Mouse (Mus musculus) MEL (cell line): ENCODE data around the gene Npas3. TPM values are rescaled to one million over a fixed set of nuclear protein-coding genes. Genes with fewer than 3 reads are reported as not detected.

Experiments
- DNase-seq: peaks from one replicate; pipeline ENCODE4 v3.0.0; 2011; ENCODE audit warnings: low read depth, low spot score
- H3K27ac ChIP-seq: 2 replicates; pipeline ENCODE4 v1.5.1; 2012; ENCODE audit warnings: low read depth, mild to moderate bottlenecking, control low read depth, low read length, moderate library complexity; ENCODE audit not compliant: control insufficient read depth
- H3K27me3 ChIP-seq, 2 experiments: fragments of 150-350 bp in 1 of 2; sonication (generic) in 1 of 2; 2 replicates each; pipeline ENCODE4 v1.6.1; 2012; ENCODE audit warnings: low read length in 2 of 2, mild to moderate bottlenecking in 2 of 2, improper control_type of control experiment in 1 of 2, moderate library complexity in 1 of 2; ENCODE audit not compliant: insufficient read depth in 2 of 2, control insufficient read depth in 1 of 2
- H3K36me3 ChIP-seq, 2 experiments: 2 replicates each; pipeline ENCODE4 v1.6.1; 2012 to 2014; ENCODE audit warnings: low read length in 2 of 2, improper control_type of control experiment in 1 of 2, inconsistent platforms in 1 of 2, mild to moderate bottlenecking in 1 of 2; ENCODE audit not compliant: insufficient read depth in 2 of 2, control insufficient read depth in 1 of 2
- H3K4me1 ChIP-seq, 2 experiments: fragments of 150-350 bp in 1 of 2; sonication (generic) in 1 of 2; 2 replicates each; pipeline ENCODE4 v1.6.1; 2012; ENCODE audit warnings: low read length in 2 of 2, improper control_type of control experiment in 1 of 2, mild to moderate bottlenecking in 1 of 2; ENCODE audit not compliant: insufficient read depth in 2 of 2, control insufficient read depth in 1 of 2
- H3K4me3 ChIP-seq, 2 experiments: fragments of 150-350 bp in 1 of 2; sonication (generic) in 1 of 2; 2 replicates each; pipeline ENCODE4 v1.5.1; 2012; ENCODE audit warnings: low read depth in 2 of 2, low read length in 2 of 2, mild to moderate bottlenecking in 2 of 2, moderate library complexity in 2 of 2, control low read depth in 1 of 2, improper control_type of control experiment in 1 of 2; ENCODE audit not compliant: control insufficient read depth in 1 of 2, insufficient read depth in 1 of 2
- H3K79me2 ChIP-seq: 2 replicates; pipeline ENCODE4 v1.6.1; 2012; ENCODE audit warnings: mild to moderate bottlenecking, low read length, moderate library complexity; ENCODE audit not compliant: control insufficient read depth, poor library complexity, insufficient read depth
- H3K9ac ChIP-seq: 2 replicates; pipeline ENCODE4 v1.6.1; 2012; ENCODE audit warnings: low read depth, mild to moderate bottlenecking, control low read depth, low read length, moderate library complexity; ENCODE audit not compliant: control insufficient read depth, poor library complexity, severe bottlenecking
- H3K9me3 ChIP-seq: fragments of 150-350 bp; sonication (generic); replicated peaks from 2 replicates; pipeline ENCODE4 v1.6.1; 2012; ENCODE audit warnings: mild to moderate bottlenecking, low read length, improper control_type of control experiment, moderate library complexity; ENCODE audit not compliant: insufficient read depth
- E2F4 ChIP-seq: IDR thresholded peaks from 2 replicates; pipeline ENCODE4 v1.6.1; 2011; ENCODE audit warnings: low read depth, low read length, improper control_type of control experiment, borderline replicate concordance
- ETS1 ChIP-seq: IDR thresholded peaks from 2 replicates; pipeline ENCODE4 v1.6.1; 2012; ENCODE audit warnings: low read depth, mild to moderate bottlenecking, inconsistent platforms, low read length, improper control_type of control experiment, moderate library complexity
- GABPA ChIP-seq: IDR thresholded peaks from 2 replicates; pipeline ENCODE4 v1.6.1; 2012; ENCODE audit warnings: low read depth, mild to moderate bottlenecking, inconsistent platforms, low read length, improper control_type of control experiment, moderate library complexity
- HCFC1 ChIP-seq: IDR thresholded peaks from 2 replicates; pipeline ENCODE4 v1.6.1; 2012; ENCODE audit warnings: low read depth, mild to moderate bottlenecking, inconsistent platforms, low read length, improper control_type of control experiment, moderate library complexity
- KAT2A ChIP-seq: conservative IDR thresholded peaks from 2 replicates; pipeline ENCODE4 v1.6.1; 2012; ENCODE audit warnings: low read depth, low read length, improper control_type of control experiment, inconsistent platforms
- MAX ChIP-seq: IDR thresholded peaks from 2 replicates; pipeline ENCODE4 v1.6.1; 2011; ENCODE audit warnings: low read length, improper control_type of control experiment
- MAZ ChIP-seq: IDR thresholded peaks from 2 replicates; pipeline ENCODE4 v1.6.1; 2012; ENCODE audit warnings: low read depth, mild to moderate bottlenecking, inconsistent platforms, low read length, improper control_type of control experiment
- MYB ChIP-seq: IDR thresholded peaks from 2 replicates; pipeline ENCODE4 v1.6.1; 2011; ENCODE audit warnings: mild to moderate bottlenecking, low read depth, low read length, improper control_type of control experiment
- NRF1 ChIP-seq: IDR thresholded peaks from 2 replicates; pipeline ENCODE4 v1.6.1; 2014; ENCODE audit warnings: low read depth, mild to moderate bottlenecking, inconsistent platforms, low read length, improper control_type of control experiment, moderate library complexity; ENCODE audit not compliant: poor library complexity, insufficient read depth, severe bottlenecking
- POLR2A ChIP-seq, 2 experiments: IDR thresholded peaks; 2 replicates each; pipeline ENCODE4 v1.6.1; 2011 to 2012; ENCODE audit warnings: low read length in 2 of 2, mild to moderate bottlenecking in 2 of 2, control low read depth in 1 of 2, improper control_type of control experiment in 1 of 2, low read depth in 1 of 2, moderate library complexity in 1 of 2; ENCODE audit not compliant: control insufficient read depth in 1 of 2, insufficient read depth in 1 of 2, poor library complexity in 1 of 2
- POLR2AphosphoS5 ChIP-seq: IDR thresholded peaks from 2 replicates; pipeline ENCODE4 v1.6.1; 2012; ENCODE audit warnings: low read depth, borderline replicate concordance, mild to moderate bottlenecking, inconsistent platforms, low read length, moderate library complexity, mixed read lengths
- SIN3A ChIP-seq: IDR thresholded peaks from 2 replicates; pipeline ENCODE4 v1.6.1; 2012; ENCODE audit warnings: low read length, improper control_type of control experiment, inconsistent platforms
- SMC3 ChIP-seq: IDR thresholded peaks from 2 replicates; pipeline ENCODE4 v1.6.1; 2011; ENCODE audit warnings: low read depth, low read length, improper control_type of control experiment
- TAL1 ChIP-seq: IDR thresholded peaks from 2 replicates; pipeline ENCODE4 v1.6.1; 2012; ENCODE audit warnings: mild to moderate bottlenecking, inconsistent platforms, low read length, moderate library complexity, mixed read lengths
- TCF12 ChIP-seq: IDR thresholded peaks from 2 replicates; pipeline ENCODE4 v1.6.1; 2014; ENCODE audit warnings: low read depth, mild to moderate bottlenecking, inconsistent platforms, low read length, improper control_type of control experiment, moderate library complexity
- UBTF ChIP-seq: IDR thresholded peaks from 2 replicates; pipeline ENCODE4 v1.6.1; 2012; ENCODE audit warnings: low read depth, mild to moderate bottlenecking, inconsistent platforms, low read length, improper control_type of control experiment, moderate library complexity, borderline replicate concordance; ENCODE audit not compliant: insufficient read depth
- USF1 ChIP-seq: IDR thresholded peaks from 2 replicates; pipeline ENCODE4 v1.6.1; 2014; ENCODE audit warnings: low read depth, mild to moderate bottlenecking, inconsistent platforms, low read length, improper control_type of control experiment, moderate library complexity
- USF2 ChIP-seq, 2 experiments: IDR thresholded peaks; 2 replicates each; pipeline ENCODE4 v1.6.1; 2011 to 2012; ENCODE audit warnings: improper control_type of control experiment in 2 of 2, low read length in 2 of 2, borderline replicate concordance in 1 of 2, inconsistent platforms in 1 of 2, low read depth in 1 of 2, mild to moderate bottlenecking in 1 of 2; ENCODE audit not compliant: insufficient read depth in 1 of 2
- ZC3H11A ChIP-seq: IDR thresholded peaks from 2 replicates; pipeline ENCODE4 v1.6.1; 2012; ENCODE audit warnings: low read depth, mild to moderate bottlenecking, inconsistent platforms, low read length, improper control_type of control experiment
- ZMIZ1 ChIP-seq: IDR thresholded peaks from 2 replicates; pipeline ENCODE4 v1.6.1; 2012; ENCODE audit warnings: low read depth, mild to moderate bottlenecking, inconsistent platforms, low read length, improper control_type of control experiment, moderate library complexity
- ZNF384 ChIP-seq: IDR thresholded peaks from 2 replicates; pipeline ENCODE4 v1.6.1; 2012; ENCODE audit warnings: low read depth, mild to moderate bottlenecking, inconsistent platforms, low read length, improper control_type of control experiment
- polyA plus RNA-seq, 2 experiments: library from polyadenylated mRNA; stranded (reverse) in 1 of 2; unstranded in 1 of 2; fragments of >175 nt in 1 of 2; fragments of >200 nt in 1 of 2; gene quantifications; 2 replicates each; pipeline versions ENCODE4 v1.2.1 to v1.2.4; 2012; ENCODE audit warnings: low replicate concordance in 2 of 2, low read depth in 1 of 2; ENCODE audit not compliant: insufficient read length in 2 of 2, insufficient read depth in 1 of 2, missing spikeins in 1 of 2
- total RNA-seq: library from RNA; depleted of rRNA; stranded (reverse); fragments of 300-350 nt; gene quantifications from 2 replicates; pipeline ENCODE4 v1.2.3, GENCODE M21; 2012

Npas3 gene
- total and polyA plus RNA-seq, 3 experiments: not detected

DNA sequence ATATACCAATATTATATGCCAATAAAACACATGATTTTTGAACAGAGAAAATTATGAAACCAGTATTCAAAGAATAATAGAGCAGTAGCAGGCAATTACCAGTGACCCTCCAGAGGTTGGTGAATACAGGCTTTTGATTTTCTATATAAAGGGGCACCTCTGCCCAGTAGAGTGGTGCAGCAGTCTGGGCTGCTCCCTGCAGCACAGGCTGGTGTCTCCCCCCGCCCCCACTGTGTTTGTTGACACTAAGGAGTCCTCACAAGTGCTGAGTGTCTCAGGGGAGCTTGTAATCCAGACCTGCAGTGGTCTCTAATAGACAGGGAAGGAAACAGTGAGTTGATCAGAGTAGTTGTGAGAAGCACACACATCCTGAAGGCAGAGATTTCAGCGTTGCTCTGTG, 68.2 kb downstream of the Npas3 start:
- H3K9me3 ChIP-seq: no peaks in the 10 kb centered on the region
- no peak overlapping the region for H3K27ac ChIP-seq
- no peaks in the 10 kb centered on the region for H3K4me1 ChIP-seq
- no peaks in the 10 kb centered on the region for H3K36me3 ChIP-seq
- no peaks in the 10 kb centered on the region for H3K79me2 ChIP-seq
- no peak for TF ChIP-seq NRF1
- H3K27me3 ChIP-seq: no peaks in the 10 kb centered on the region
- no peak overlapping the region for H3K9ac ChIP-seq
- no peak overlapping the region for H3K4me3 ChIP-seq
- no peak for DNase-seq

DNA sequence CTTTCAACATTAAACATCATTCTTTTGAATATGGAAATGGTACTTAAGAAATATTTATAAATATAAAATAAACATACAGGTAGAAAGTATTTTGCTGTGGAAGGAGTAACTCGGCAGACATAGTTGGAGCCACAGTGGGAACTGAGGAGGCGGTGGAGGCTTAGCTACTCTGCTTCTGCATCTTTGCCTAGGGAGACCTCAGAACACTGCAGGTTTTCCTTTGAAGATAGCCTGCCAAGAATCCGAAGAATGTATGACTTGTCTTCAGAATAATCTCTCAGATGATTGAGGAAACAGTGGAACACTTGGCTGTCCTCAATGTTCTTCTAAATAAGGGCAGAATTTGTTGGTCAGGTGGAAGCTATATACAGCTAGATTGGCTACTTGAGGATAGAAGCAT, 69.3 kb downstream of the Npas3 start:
- H3K9me3 ChIP-seq: no peaks in the 10 kb centered on the region
- no peak for TF ChIP-seq MYB
- no peak for TF ChIP-seq USF2 (IDR thresholded peaks at IDR 0.05; ENCODE audit: borderline replicate concordance in 1 of 2, insufficient read depth in 1 of 2, low read depth in 1 of 2, low read length in 2 of 2)
- TF ChIP-seq GABPA: no peak
- TF ChIP-seq MAZ: no peak
- TF ChIP-seq USF1: no peak
- no peak for TF ChIP-seq SMC3
- no peak for TF ChIP-seq TCF12
- no peak for TF ChIP-seq HCFC1
- TF ChIP-seq E2F4: no peak
- no peak for TF ChIP-seq SIN3A
- TF ChIP-seq ETS1: no peak
- no peak for TF ChIP-seq ZNF384
- TF ChIP-seq MAX: no peak
- no peak for TF ChIP-seq TAL1
- no peak for TF ChIP-seq KAT2A
- TF ChIP-seq POLR2AphosphoS5: no peak
- TF ChIP-seq POLR2A (IDR thresholded peaks at IDR 0.05; ENCODE audit: control insufficient read depth in 1 of 2, insufficient read depth in 1 of 2, low read depth in 1 of 2, low read length in 2 of 2, poor library complexity in 1 of 2): no peak
- no peak for TF ChIP-seq UBTF
- no peak for TF ChIP-seq ZC3H11A
- no peak for TF ChIP-seq ZMIZ1
- TF ChIP-seq, all 39 proteins: peak for 0
- Histone ChIP-seq H3K4me3 (no peak overlapping the region), H3K36me3 (no peaks in the 10 kb centered on the region), H3K27ac (no peak overlapping the region), H3K4me1 (no peaks in the 10 kb centered on the region), H3K27me3 (no peaks in the 10 kb centered on the region), H3K9ac (no peak overlapping the region), H3K79me2 (no peaks in the 10 kb centered on the region)
- DNase-seq: no peak
